Mouse (Mus musculus) cerebellum, adult 11 months (tissue): Measurements from ENCODE around the gene Pi4k2a.
A peak's percentile ranks its signal among the peaks of the same experiment; 100 is the strongest.

Source experiments
- DNase-seq: peaks from one replicate; pipeline ENCODE4 v3.0.0; 2022

Pi4k2a gene

GRCm38 (mm10) chr19:42089748-42090595 is at the start of gene Pi4k2a:
TSS of gene Pi4k2a (plus strand) at chr19:42090470.
- peak; percentile 99 for DNase-seq

- no peak for DNase-seq
These were observed 46.3 kb upstream of the Pi4k2a start for GRCm38 (mm10) chr19:42043988-42044387.

GRCm38 (mm10) chr19:42045269-42046102 is 44.8 kb upstream of the Pi4k2a start, which contains the start of gene Hoga1:
TSS of gene Hoga1 (plus strand) at chr19:42045610.
- DNase-seq = peak; percentile 35

GRCm38 (mm10) chr19:42050251-42050650 is 40.0 kb upstream of the Pi4k2a start:
- DNase-seq = no peak

GRCm38 (mm10) chr19:42051351-42051750 is 38.9 kb upstream of the Pi4k2a start:
- DNase-seq = no peak

- DNase-seq = no peak
These were observed 38.3 kb upstream of the Pi4k2a start, which contains the start of gene 4933411K16Rik for GRCm38 (mm10) chr19:42051948-42052347. TSS of gene 4933411K16Rik (plus strand) at chr19:42052248.

GRCm38 (mm10) chr19:42054255-42054654 is 36.0 kb upstream of the Pi4k2a start:
- no peak for DNase-seq

GRCm38 (mm10) chr19:42055881-42056280 is 34.4 kb upstream of the Pi4k2a start:
- DNase-seq = no peak

GRCm38 (mm10) chr19:42056719-42057409 is 33.4 kb upstream of the Pi4k2a start:
- DNase-seq = no peak

GRCm38 (mm10) chr19:42058426-42058825 is 31.8 kb upstream of the Pi4k2a start:
- DNase-seq = no peak

- no peak for DNase-seq
These were observed 28.8 kb upstream of the Pi4k2a start for GRCm38 (mm10) chr19:42061443-42061842.

- DNase-seq = no peak
These were observed 21.6 kb upstream of the Pi4k2a start for GRCm38 (mm10) chr19:42068441-42069240.

GRCm38 (mm10) chr19:42069241-42069525 is 21.1 kb upstream of the Pi4k2a start:
- DNase-seq = no peak

- DNase-seq = no peak
These were observed 19.0 kb upstream of the Pi4k2a start for GRCm38 (mm10) chr19:42071221-42071620.

GRCm38 (mm10) chr19:42071886-42072608 is 18.2 kb upstream of the Pi4k2a start:
- no peak for DNase-seq

- no peak for DNase-seq
These were observed 17.5 kb upstream of the Pi4k2a start for GRCm38 (mm10) chr19:42072802-42073201.

GRCm38 (mm10) chr19:42075051-42075450 is 15.2 kb upstream of the Pi4k2a start:
- DNase-seq = no peak

- no peak for DNase-seq
These were observed 14.3 kb upstream of the Pi4k2a start for GRCm38 (mm10) chr19:42075992-42076391.

- DNase-seq = no peak
These were observed 11.7 kb upstream of the Pi4k2a start for GRCm38 (mm10) chr19:42078566-42078965.

GRCm38 (mm10) chr19:42079006-42079405 is 11.3 kb upstream of the Pi4k2a start:
- DNase-seq = no peak

- no peak for DNase-seq
These were observed 10.3 kb upstream of the Pi4k2a start for GRCm38 (mm10) chr19:42079950-42080349.

- no peak for DNase-seq
These were observed 9.8 kb upstream of the Pi4k2a start for GRCm38 (mm10) chr19:42080469-42080868.
